Mouse (Mus musculus) brain, embryonic 14.5 days (tissue): Measurements from ENCODE around the gene Usp45.

Experiments
- CTCF ChIP-seq: fragments of 200-500 bp; IDR thresholded peaks from 2 replicates; pipeline ENCODE4 v1.5.1; 2012; ENCODE audit warnings: inconsistent platforms, mild to moderate bottlenecking, moderate library complexity, borderline replicate concordance; ENCODE audit not compliant: insufficient read depth, insufficient read length; ENCODE audit errors: extremely low read depth
- POLR2A ChIP-seq: fragments of 200-500 bp; IDR thresholded peaks from 2 replicates; pipeline ENCODE4 v1.6.1; 2012; ENCODE audit warnings: mild to moderate bottlenecking, inconsistent platforms, borderline replicate concordance; ENCODE audit not compliant: poor library complexity, insufficient read depth, insufficient read length, severe bottlenecking; ENCODE audit errors: extremely low read depth

GRCm38 (mm10) chr4:21726912-21727614, 39.9 kb upstream of the Usp45 start:
- TF ChIP-seq CTCF (peak; percentile 59; the same call in 1 of the 2 replicates), POLR2A (no peak)
